ENCODE assay signal across 1 mouse cellular context in genomic region chr7:84168355-84168754, GRCm38 (mm10).
TF ChIP-seq lines count a peak whose summit lies in the region.

No protein-coding gene starts in this region.

TF ChIP-seq in MEL, 35 proteins besides CTCF, POLR2A, EP300 and RAD21 (continued from another document):
- TF ChIP-seq MYB (IDR thresholded peaks at IDR 0.05; ENCODE audit: low read depth, low read length): peak; percentile 61; the same call in 1 of the 2 replicates
- no peak for TF ChIP-seq E2F4 (IDR thresholded peaks at IDR 0.05; ENCODE audit: borderline replicate concordance, low read depth, low read length)
- TF ChIP-seq MYC (IDR thresholded peaks at IDR 0.05; ENCODE audit: low read depth, low read length): no peak
- TF ChIP-seq MAX (IDR thresholded peaks at IDR 0.05; ENCODE audit: low read length): 0 out of 2 replicates have a peak, but pooled peaks have one; percentile 27
- no peak for TF ChIP-seq UBTF (IDR thresholded peaks at IDR 0.05; ENCODE audit: borderline replicate concordance, insufficient read depth, low read depth, low read length)
- TF ChIP-seq GATA1 (IDR thresholded peaks at IDR 0.05; ENCODE audit: low read depth, low read length): peak; percentile 57
- TF ChIP-seq MEF2A (IDR thresholded peaks at IDR 0.05; ENCODE audit: extremely low read depth, insufficient replicate concordance, low read depth, low read length, poor library complexity, severe bottlenecking): peak; percentile 48; the same call in 1 of the 2 replicates
- no peak for TF ChIP-seq MAFK (IDR thresholded peaks at IDR 0.05; ENCODE audit: borderline replicate concordance, low read depth, low read length)
- no peak for TF ChIP-seq MXI1 (IDR thresholded peaks at IDR 0.05; ENCODE audit: low read depth, low read length)
- TF ChIP-seq ETS1 (IDR thresholded peaks at IDR 0.05; ENCODE audit: low read depth, low read length): peak; percentile 76
- TF ChIP-seq JUND (IDR thresholded peaks at IDR 0.05; ENCODE audit: low read depth, low read length): no peak
- TF ChIP-seq TAL1 (IDR thresholded peaks at IDR 0.05; ENCODE audit: low read length): no peak
- no peak for TF ChIP-seq ZKSCAN1 (IDR thresholded peaks at IDR 0.05; ENCODE audit: low read depth, low read length)
- 0 out of 2 replicates have a peak, but pooled peaks have one; percentile 16 for TF ChIP-seq HCFC1 (IDR thresholded peaks at IDR 0.05; ENCODE audit: low read depth, low read length)
